Mouse (Mus musculus): ENCODE data around the gene Stac3.

DNA sequence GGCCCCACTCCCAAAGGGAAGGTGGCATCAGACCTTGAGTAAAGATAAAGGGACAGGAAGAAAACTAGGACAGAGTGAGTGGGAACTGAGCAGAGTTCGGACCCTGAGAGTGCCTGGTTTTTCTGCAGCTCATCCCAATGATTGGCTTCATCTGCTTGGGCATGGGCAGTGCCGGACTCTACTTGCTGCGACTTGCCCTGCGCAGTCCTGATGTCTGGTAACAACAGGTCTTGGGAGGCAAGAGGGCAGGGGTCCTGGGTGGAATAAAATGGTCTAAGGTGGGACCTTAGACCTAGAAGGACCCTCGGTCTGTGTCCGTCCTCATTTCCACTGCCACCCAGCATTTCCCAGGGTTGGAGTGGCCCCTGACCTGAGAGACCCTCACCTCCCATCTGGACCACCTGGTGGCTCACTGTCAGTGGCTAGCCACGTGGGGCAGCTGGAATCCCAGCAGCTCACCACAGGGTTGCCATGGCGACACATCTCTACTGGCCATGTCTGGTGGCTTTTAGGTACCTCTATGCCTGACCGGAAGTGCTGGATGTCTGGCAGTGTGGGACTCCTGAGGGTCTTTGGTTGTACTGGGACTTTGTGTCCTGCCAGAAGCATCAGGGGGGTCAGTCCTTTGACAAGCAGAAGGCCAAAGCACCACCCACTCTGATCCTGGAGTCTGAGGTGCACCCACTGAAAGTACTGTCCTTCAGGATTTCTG is 13.9 kb downstream of the Stac3 start:
- TF ChIP-seq GATA1 (IDR thresholded peaks at IDR 0.05; ENCODE audit: low read length): no peak
- no peak for TF ChIP-seq TAL1 (IDR thresholded peaks at IDR 0.05; ENCODE audit: low read length)
